Comparison of ENCODE assay signal across 7 mouse cellular contexts in genomic region chr9:108261865-108262264, GRCm38 (mm10). TPM values are rescaled to one million over a fixed set of nuclear protein-coding genes. Genes with fewer than 3 reads are reported as not detected.
DNase-seq lines count a peak whose midpoint lies in the region; ATAC-seq lines count a peak whose summit lies in the region.

No protein-coding gene starts in this region.

- H3K9me3 ChIP-seq in lung, embryonic 16.5 days (ENCODE audit: control insufficient read depth, low read length), result no peaks in the 10 kb centered on the region
- H3K9me3 ChIP-seq in limb, embryonic 13.5 days, result no peaks in the 10 kb centered on the region
- no peaks in the 10 kb centered on the region for H3K9me3 ChIP-seq in stomach, embryonic 16.5 days (replicated peaks; ENCODE audit: control insufficient read depth, low read length)

- no peaks in the 10 kb centered on the region for H3K27me3 ChIP-seq in lung, embryonic 16.5 days (ENCODE audit: control insufficient read depth, insufficient read depth, low read depth, low read length)
- H3K27me3 ChIP-seq in limb, embryonic 13.5 days, result no peaks in the 10 kb centered on the region
- H3K27me3 ChIP-seq in stomach, embryonic 16.5 days (ENCODE audit: control insufficient read depth, insufficient read depth, low read length), result no peaks in the 10 kb centered on the region

- no peak for ATAC-seq in lung, embryonic 16.5 days (ENCODE audit: low read depth)
- ATAC-seq in limb, embryonic 13.5 days (ENCODE audit: low FRiP score, low read depth), result no peak
- no peak for ATAC-seq in stomach, embryonic 16.5 days (ENCODE audit: insufficient read depth, low FRiP score)

- H3K27ac ChIP-seq in lung, embryonic 16.5 days (ENCODE audit: low read length), result peak overlapping the region; percentile 24; the same call in 1 of the 2 replicates
- no peak overlapping the region for H3K27ac ChIP-seq in limb, embryonic 13.5 days
- H3K27ac ChIP-seq in stomach, embryonic 16.5 days (ENCODE audit: low read length), result no peak overlapping the region; the same call in 1 of the 2 replicates

- H3K9ac ChIP-seq in lung, embryonic 16.5 days (ENCODE audit: low read length), result peak overlapping the region; percentile 51
- H3K9ac ChIP-seq in limb, embryonic 13.5 days, result peak overlapping the region; percentile 13
- H3K9ac ChIP-seq in stomach, embryonic 16.5 days (ENCODE audit: low read length), result peak overlapping the region; percentile 92; the same call in 1 of the 2 replicates

- peak overlapping the region; percentile 72 for H3K4me2 ChIP-seq in lung, embryonic 16.5 days (ENCODE audit: low read depth, low read length)
- H3K4me2 ChIP-seq in limb, embryonic 13.5 days (replicated peaks), result peak overlapping the region; percentile 85
- peak overlapping the region; percentile 81 for H3K4me2 ChIP-seq in stomach, embryonic 16.5 days (ENCODE audit: low read depth, low read length)

- WGBS in lung, embryonic 16.5 days, result 53% methylated on average over 7 of the region's 7 CpGs
- 70% methylated on average over 7 of the region's 7 CpGs for WGBS in limb, embryonic 13.5 days
- 55% methylated on average over 7 of the region's 7 CpGs for WGBS in stomach, embryonic 16.5 days

- peaks cover 24% of the 10 kb centered on the region for H3K4me1 ChIP-seq in lung, embryonic 16.5 days (replicated peaks; ENCODE audit: control insufficient read depth, insufficient read depth, low read length)
- H3K4me1 ChIP-seq in limb, embryonic 13.5 days, result peaks cover 26% of the 10 kb centered on the region
- H3K4me1 ChIP-seq in stomach, embryonic 16.5 days (ENCODE audit: control insufficient read depth, insufficient read depth, low read length), result peaks cover 25% of the 10 kb centered on the region

- peak overlapping the region; percentile 95 for H3K4me3 ChIP-seq in lung, embryonic 16.5 days (ENCODE audit: low read length)
- peak overlapping the region; percentile 97 for H3K4me3 ChIP-seq in limb, embryonic 13.5 days
- peak overlapping the region; percentile 94 for H3K4me3 ChIP-seq in stomach, embryonic 16.5 days (replicated peaks; ENCODE audit: low read length)

- H3K36me3 ChIP-seq in lung, embryonic 16.5 days (ENCODE audit: control insufficient read depth, insufficient read depth, low read length), result no peaks in the 10 kb centered on the region
- H3K36me3 ChIP-seq in limb, embryonic 13.5 days, result 0 out of 2 replicates have a peak, but pooled peaks cover 3% of the 10 kb centered on the region
- H3K36me3 ChIP-seq in stomach, embryonic 16.5 days (ENCODE audit: control insufficient read depth, insufficient read depth, low read length), result no peaks in the 10 kb centered on the region

- DNase-seq in lung, postnatal 25 days (ENCODE audit: low spot score), result no peak
- peak; percentile 15 for DNase-seq in gastrocnemius, postnatal 10 days
- no peak for DNase-seq in frontal cortex, postnatal 25 days (ENCODE audit: low spot score in 2 of 2)
- DNase-seq in right cerebral cortex, postnatal 10 days (ENCODE audit: low spot score in 2 of 2), result no peak

RNA-seq across cellular contexts. Expression of gene Dag1, which starts 1.9 kb away (rescaled TPM):
- polyA plus RNA-seq in lung, embryonic 16.5 days (2015; fragmentation: Nextera tagmentation; extraction: Ambion mirVana), result 124 and 141 TPM in 2 replicates
- total RNA-seq in gastrocnemius, postnatal 10 days (2021), result 100 to 1,000 TPM; 286 to 307 TPM
- polyA plus RNA-seq in limb, embryonic 13.5 days (2015; fragmentation: Nextera tagmentation; extraction: Ambion mirVana), result 56.9 and 63.3 TPM in 2 replicates
- 90.8 and 91.8 TPM in 2 replicates for polyA plus RNA-seq in stomach, embryonic 16.5 days (2015; fragmentation: Nextera tagmentation; extraction: Ambion mirVana)

RNA-seq across cellular contexts. Expression of gene Nicn1, which starts 28.4 kb away (rescaled TPM):
- polyA plus RNA-seq in lung, embryonic 16.5 days (2015; fragmentation: Nextera tagmentation; extraction: Ambion mirVana), result 36.8 and 41.6 TPM in 2 replicates
- 10 to 100 TPM in 1 of 2 experiments, 1 to 10 TPM in 1; 9.2 to 12.8 TPM for total RNA-seq in gastrocnemius, postnatal 10 days (2021)
- 53.0 and 54.0 TPM in 2 replicates for polyA plus RNA-seq in limb, embryonic 13.5 days (2015; fragmentation: Nextera tagmentation; extraction: Ambion mirVana)
- 33.1 and 36.1 TPM in 2 replicates for polyA plus RNA-seq in stomach, embryonic 16.5 days (2015; fragmentation: Nextera tagmentation; extraction: Ambion mirVana)

RNA-seq across cellular contexts. Expression of gene Amt, which starts 34.8 kb away (rescaled TPM):
- polyA plus RNA-seq in lung, embryonic 16.5 days (2015; fragmentation: Nextera tagmentation; extraction: Ambion mirVana), result 19.1 and 21.9 TPM in 2 replicates
- total RNA-seq in gastrocnemius, postnatal 10 days (2021), result 1 to 10 TPM in 1 of 2 experiments, under 1 TPM in 1; 0.82 to 2.4 TPM
- 13.5 and 13.7 TPM in 2 replicates for polyA plus RNA-seq in limb, embryonic 13.5 days (2015; fragmentation: Nextera tagmentation; extraction: Ambion mirVana)
- 18.8 and 21.6 TPM in 2 replicates for polyA plus RNA-seq in stomach, embryonic 16.5 days (2015; fragmentation: Nextera tagmentation; extraction: Ambion mirVana)

RNA-seq across cellular contexts. Expression of gene Rhoa, which starts 44.1 kb away (rescaled TPM):
- 531 and 556 TPM in 2 replicates for polyA plus RNA-seq in lung, embryonic 16.5 days (2015; fragmentation: Nextera tagmentation; extraction: Ambion mirVana)
- total RNA-seq in gastrocnemius, postnatal 10 days (2021), result 100 to 1,000 TPM; 211 to 226 TPM
- 426 and 428 TPM in 2 replicates for polyA plus RNA-seq in limb, embryonic 13.5 days (2015; fragmentation: Nextera tagmentation; extraction: Ambion mirVana)
- polyA plus RNA-seq in stomach, embryonic 16.5 days (2015; fragmentation: Nextera tagmentation; extraction: Ambion mirVana), result 493 and 511 TPM in 2 replicates

RNA-seq across cellular contexts. Expression of gene Tcta, which starts 44.1 kb away (rescaled TPM):
- 38.0 and 41.8 TPM in 2 replicates for polyA plus RNA-seq in lung, embryonic 16.5 days (2015; fragmentation: Nextera tagmentation; extraction: Ambion mirVana)
- 10 to 100 TPM; 21.7 to 25.0 TPM for total RNA-seq in gastrocnemius, postnatal 10 days (2021)
- polyA plus RNA-seq in limb, embryonic 13.5 days (2015; fragmentation: Nextera tagmentation; extraction: Ambion mirVana), result 30.3 and 35.8 TPM in 2 replicates
- polyA plus RNA-seq in stomach, embryonic 16.5 days (2015; fragmentation: Nextera tagmentation; extraction: Ambion mirVana), result 46.8 and 46.9 TPM in 2 replicates

Comparison
In these comparisons a context has a peak if more than half of its experiments do, and no peak if none do; other contexts are left out.
1. H3K9ac ChIP-seq: peak in every context shown above with its lines; median percentile 92 in stomach, embryonic 16.5 days; 51 in lung, embryonic 16.5 days; 13 in limb, embryonic 13.5 days.